Mouse (Mus musculus) bone marrow macrophage, adult 2 months (primary cell): ENCODE measurements around the gene Prss54. TPM values are rescaled to one million over a fixed set of nuclear protein-coding genes. Genes with fewer than 3 reads are reported as not detected.

Experiments used
- H3K27ac ChIP-seq: 2 replicates; pipeline ENCODE4 v1.5.1; 2012; ENCODE audit warnings: low read depth, low read length; ENCODE audit not compliant: insufficient read depth
- H3K4me1 ChIP-seq: 2 replicates; pipeline ENCODE4 v1.6.1; 2012; ENCODE audit warnings: low read length; ENCODE audit not compliant: control insufficient read depth, insufficient read depth
- H3K4me3 ChIP-seq: 2 replicates; pipeline ENCODE4 v1.5.1; 2012; ENCODE audit warnings: mild to moderate bottlenecking, low read length, moderate library complexity; ENCODE audit not compliant: insufficient read depth
- CTCF ChIP-seq: IDR thresholded peaks from 2 replicates; pipeline ENCODE4 v1.5.1; 2012; ENCODE audit warnings: low read depth, mild to moderate bottlenecking, low read length, moderate library complexity
- POLR2A ChIP-seq: IDR thresholded peaks from 2 replicates; pipeline ENCODE4 v1.6.1; 2012; ENCODE audit warnings: mild to moderate bottlenecking, low read depth, low read length, borderline replicate concordance
- polyA plus RNA-seq: library from polyadenylated mRNA; stranded (reverse); fragments of >200 nt; gene quantifications from 2 replicates; pipeline ENCODE4 v1.2.4, GENCODE M21; 2012; ENCODE audit not compliant: missing spikeins, insufficient read depth, insufficient read length

Gene Prss54
- polyA plus RNA-seq, 1 experiment, result not detected

GRCm38 (mm10) chr8:95566217-95566616 is 9.9 kb downstream of the Prss54 start:
- Histone ChIP-seq H3K4me3 (no peak overlapping the region), H3K4me1 (no peaks in the 10 kb centered on the region), H3K27ac (no peak overlapping the region)
- TF ChIP-seq POLR2A, result no peak

GRCm38 (mm10) chr8:95555963-95556362 is 20.2 kb downstream of the Prss54 start:
- Histone ChIP-seq H3K4me1 (no peaks in the 10 kb centered on the region), H3K4me3 (no peak overlapping the region), H3K27ac (no peak overlapping the region)
- no peak for TF ChIP-seq CTCF
- TF ChIP-seq POLR2A, result no peak

GRCm38 (mm10) chr8:95551577-95551976 is 24.6 kb downstream of the Prss54 start:
- TF ChIP-seq POLR2A (no peak), CTCF (no peak)
- no peak overlapping the region for H3K27ac ChIP-seq
- H3K4me1 ChIP-seq, result no peaks in the 10 kb centered on the region
- H3K4me3 ChIP-seq, result no peak overlapping the region

- no peaks in the 10 kb centered on the region for H3K4me1 ChIP-seq
- no peak overlapping the region for H3K27ac ChIP-seq
- no peak overlapping the region for H3K4me3 ChIP-seq
- TF ChIP-seq POLR2A, result no peak
- no peak for TF ChIP-seq CTCF
Measured at GRCm38 (mm10) chr8:95549871-95550829, 26.0 kb downstream of the Prss54 start.

- H3K4me1 ChIP-seq, result no peaks in the 10 kb centered on the region
- TF ChIP-seq CTCF (no peak), POLR2A (no peak)
- no peak overlapping the region for H3K27ac ChIP-seq
- H3K4me3 ChIP-seq, result no peak overlapping the region
Measured at GRCm38 (mm10) chr8:95547931-95548330, 28.2 kb downstream of the Prss54 start.

GRCm38 (mm10) chr8:95546986-95547385 is 29.2 kb downstream of the Prss54 start:
- Histone ChIP-seq H3K4me3 (no peak overlapping the region), H3K27ac (no peak overlapping the region)
- TF ChIP-seq POLR2A (no peak), CTCF (no peak)

GRCm38 (mm10) chr8:95545815-95546214 is 30.3 kb downstream of the Prss54 start:
- Histone ChIP-seq H3K27ac (no peak overlapping the region), H3K4me3 (no peak overlapping the region), H3K4me1 (no peaks in the 10 kb centered on the region)
- no peak for TF ChIP-seq CTCF
- TF ChIP-seq POLR2A, result no peak

More at GRCm38 (mm10) chr8:95546986-95547385, 29.2 kb downstream of the Prss54 start:
- no peaks in the 10 kb centered on the region for H3K4me1 ChIP-seq

GRCm38 (mm10) chr8:95543065-95543464 is 33.1 kb downstream of the Prss54 start:
- Histone ChIP-seq H3K4me3 (no peak overlapping the region), H3K4me1 (no peaks in the 10 kb centered on the region), H3K27ac (no peak overlapping the region)
- TF ChIP-seq CTCF, result no peak
- no peak for TF ChIP-seq POLR2A

- TF ChIP-seq POLR2A, result no peak
- no peak for TF ChIP-seq CTCF
- no peak overlapping the region for H3K27ac ChIP-seq
- no peaks in the 10 kb centered on the region for H3K4me1 ChIP-seq
- H3K4me3 ChIP-seq, result no peak overlapping the region
Measured at GRCm38 (mm10) chr8:95542191-95542590, 33.9 kb downstream of the Prss54 start.

- TF ChIP-seq CTCF, result no peak
- TF ChIP-seq POLR2A, result no peak
- H3K4me1 ChIP-seq, result no peaks in the 10 kb centered on the region
- no peak overlapping the region for H3K27ac ChIP-seq
- no peak overlapping the region for H3K4me3 ChIP-seq
Measured at GRCm38 (mm10) chr8:95539487-95539886, 36.7 kb downstream of the Prss54 start.
